Mouse (Mus musculus): Measurements from ENCODE around the gene Nrip2.

GRCm38 (mm10) chr6:128432356-128432915, 33.3 kb downstream of the Nrip2 start:
- TF ChIP-seq POLR2A (IDR thresholded peaks at IDR 0.05; ENCODE audit: borderline replicate concordance, control insufficient read depth, low read depth, low read length), result no peak
- TF ChIP-seq CTCF (IDR thresholded peaks at IDR 0.05; ENCODE audit: control insufficient read depth, insufficient read depth, low read length), result no peak
